Mouse (Mus musculus) G1E (cell line): ENCODE measurements around the gene Ccr1l1.

Experiments
- CTCF ChIP-seq: IDR thresholded peaks from 2 replicates; pipeline ENCODE4 v1.5.1; 2012; ENCODE audit warnings: low read depth, low read length, inconsistent platforms, mixed read lengths
- GATA1 ChIP-seq: IDR thresholded peaks from 2 replicates; pipeline ENCODE4 v1.6.1; 2012; ENCODE audit warnings: borderline replicate concordance, low read length, inconsistent platforms, mixed read lengths
- GATA2 ChIP-seq: IDR thresholded peaks from 2 replicates; pipeline ENCODE4 v1.6.1; 2012; ENCODE audit warnings: low read depth, low read length, inconsistent platforms, borderline replicate concordance
- POLR2AphosphoS5 ChIP-seq: IDR thresholded peaks from 2 replicates; pipeline ENCODE4 v1.6.1; 2012; ENCODE audit warnings: low read depth, low read length, inconsistent platforms; ENCODE audit not compliant: insufficient replicate concordance
- TAL1 ChIP-seq: conservative IDR thresholded peaks from 2 replicates; pipeline ENCODE4 v1.6.1; 2012; ENCODE audit warnings: low read depth, low read length, inconsistent platforms, mixed read lengths

- no peak for TF ChIP-seq GATA1
- no peak for TF ChIP-seq CTCF
- TF ChIP-seq TAL1, result no peak
- TF ChIP-seq GATA2, result no peak
- TF ChIP-seq POLR2AphosphoS5, result no peak
Measured at GRCm38 (mm10) chr9:123933716-123934445, 44.3 kb downstream of the Ccr1l1 start.
